Mouse (Mus musculus): Measurements from ENCODE around the gene Gzmk. TPM values are rescaled to one million over a fixed set of nuclear protein-coding genes. Genes with fewer than 3 reads are reported as not detected.
"Not testable (repeated sequence)": the region's sequence is repeated elsewhere in the genome, so short reads cannot be mapped to it uniquely, and the experiment has no call there.

The Gzmk gene
- total RNA-seq (2021), result under 1 TPM in 1 of 2 experiments, not detected in 1; 0.27 TPM

GRCm38 (mm10) chr13:113225811-113226210, at the start of gene Gzmk:
TSS of gene Gzmk (minus strand) at chr13:113225908.
- peak in 1 of 2 experiments; percentile 12 for DNase-seq (ENCODE audit: extremely low spot score in 1 of 2, low spot score in 1 of 2)

DNA sequence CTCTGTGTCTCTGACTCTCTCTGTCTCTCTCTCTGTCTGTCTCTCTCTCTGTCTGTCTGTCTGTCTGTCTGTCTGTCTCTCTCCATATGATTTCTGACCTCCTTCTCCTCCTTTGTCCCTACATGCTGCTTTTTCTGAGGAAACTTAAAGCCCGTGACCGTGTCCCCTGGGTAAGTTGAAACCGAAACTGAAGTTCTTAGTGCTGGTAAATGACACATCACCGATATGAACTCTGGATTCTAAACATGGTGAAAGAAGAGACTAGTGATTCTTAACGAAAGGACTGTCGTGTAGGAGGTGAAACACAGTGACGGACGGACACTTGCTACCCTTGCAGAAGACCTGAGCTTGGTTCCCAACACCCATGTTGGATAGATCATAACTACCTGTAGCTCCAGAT, 45.5 kb upstream of the Gzmk start:
- DNase-seq (ENCODE audit: extremely low spot score in 1 of 2, low spot score in 1 of 2), result no peak

DNA sequence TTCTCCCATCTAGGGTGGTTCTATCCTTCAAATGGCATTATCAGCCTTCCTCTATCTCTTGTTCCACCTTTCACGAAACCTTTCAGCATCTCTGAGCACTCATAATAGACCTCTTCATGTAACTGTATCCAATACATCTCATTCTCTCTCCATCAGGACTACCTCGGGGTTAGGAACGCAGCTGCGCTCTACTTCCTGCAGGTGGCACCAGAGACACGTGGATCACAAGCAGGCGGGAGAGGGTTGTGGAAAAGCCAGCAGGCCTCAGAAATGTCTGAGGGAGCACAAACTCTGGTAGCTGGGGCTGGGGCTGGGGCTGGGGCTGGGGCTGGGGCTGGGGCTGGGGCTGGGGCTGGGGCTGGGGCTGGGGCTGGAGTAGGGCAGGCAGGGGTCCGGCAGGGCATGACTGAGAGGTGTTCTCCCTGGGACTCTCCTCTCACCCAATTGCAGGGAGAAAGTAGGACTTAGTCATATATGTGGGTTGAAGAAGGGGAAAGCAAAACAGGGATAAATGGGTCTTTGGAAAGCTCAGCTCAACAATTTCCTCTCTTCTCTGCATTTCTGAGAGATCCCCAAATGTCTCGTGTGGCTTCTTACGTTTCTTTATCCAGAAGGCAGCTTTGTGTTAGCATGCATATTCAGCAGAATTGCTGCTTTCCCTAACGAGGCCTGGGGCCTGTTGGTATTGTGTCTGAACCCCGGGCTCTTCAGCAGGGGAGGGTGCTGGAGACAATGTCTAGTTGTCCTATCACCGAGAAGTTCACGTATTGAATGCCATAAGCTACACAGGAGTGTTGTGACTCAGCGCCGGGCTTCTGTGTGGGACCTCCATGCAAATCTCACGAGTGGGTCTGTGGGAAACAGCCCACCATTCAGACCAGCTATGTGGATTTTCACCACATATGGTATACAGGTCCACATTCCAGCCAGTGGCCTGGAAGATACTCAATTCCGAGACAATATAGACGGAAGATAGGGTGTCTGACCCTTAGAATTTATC, 44.4 kb upstream of the Gzmk start:
- peak; percentile 67 to 84 for DNase-seq (ENCODE audit: extremely low spot score in 1 of 2, low spot score in 1 of 2)

DNA sequence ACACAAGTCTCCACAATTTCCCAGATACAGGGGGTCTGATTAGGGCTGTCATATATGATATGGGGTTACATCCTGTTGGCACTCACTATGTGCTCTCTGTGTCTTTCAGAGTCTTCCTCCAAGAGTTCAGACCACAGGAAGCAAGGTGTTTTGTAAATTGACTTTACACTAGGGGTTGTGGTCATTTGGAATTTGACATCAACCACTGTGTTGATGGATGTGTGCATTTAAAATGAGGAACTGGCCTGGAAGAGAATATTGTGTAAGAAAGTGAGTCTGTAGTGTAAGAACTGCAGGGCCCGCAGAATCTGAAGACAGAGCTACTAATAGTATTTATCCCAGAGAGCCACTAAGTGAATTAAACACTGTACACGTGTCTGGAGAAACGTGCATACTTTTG, 41.5 kb upstream of the Gzmk start:
- DNase-seq (ENCODE audit: extremely low spot score in 1 of 2, low spot score in 1 of 2), result no peak

GRCm38 (mm10) chr13:113266495-113266951, 40.8 kb upstream of the Gzmk start:
- DNase-seq (ENCODE audit: extremely low spot score in 1 of 2, low spot score in 1 of 2), result peak; percentile 59 to 91

GRCm38 (mm10) chr13:113265257-113265656, 39.5 kb upstream of the Gzmk start:
- DNase-seq (ENCODE audit: extremely low spot score in 1 of 2, low spot score in 1 of 2), result peak; percentile 15 to 77

- DNase-seq (ENCODE audit: extremely low spot score in 1 of 2, low spot score in 1 of 2), result no peak
Measured at GRCm38 (mm10) chr13:113262822-113263221, 37.1 kb upstream of the Gzmk start.

GRCm38 (mm10) chr13:113259237-113259636, 33.5 kb upstream of the Gzmk start:
- no peak for DNase-seq (ENCODE audit: extremely low spot score in 1 of 2, low spot score in 1 of 2)

DNA sequence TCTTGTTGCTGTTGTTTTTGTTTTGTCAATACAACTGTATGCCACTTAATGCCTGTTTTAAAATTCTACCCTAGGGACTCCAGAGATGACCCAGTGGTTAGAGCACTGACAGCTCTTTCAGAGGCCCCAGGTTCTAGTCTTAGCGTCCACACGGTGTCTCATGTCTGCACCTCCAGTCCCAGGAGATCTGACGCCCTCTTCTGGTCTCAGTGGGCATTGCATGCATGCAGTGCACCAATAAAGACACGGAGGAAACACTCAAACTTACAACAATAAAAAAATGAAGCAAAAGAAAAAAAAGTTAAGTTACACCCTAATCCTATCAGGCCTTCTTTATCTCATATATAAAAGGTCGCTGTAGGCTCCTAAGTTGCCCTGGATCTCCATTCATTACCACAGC, 31.5 kb upstream of the Gzmk start:
- DNase-seq (ENCODE audit: extremely low spot score in 1 of 2, low spot score in 1 of 2), result no peak

DNA sequence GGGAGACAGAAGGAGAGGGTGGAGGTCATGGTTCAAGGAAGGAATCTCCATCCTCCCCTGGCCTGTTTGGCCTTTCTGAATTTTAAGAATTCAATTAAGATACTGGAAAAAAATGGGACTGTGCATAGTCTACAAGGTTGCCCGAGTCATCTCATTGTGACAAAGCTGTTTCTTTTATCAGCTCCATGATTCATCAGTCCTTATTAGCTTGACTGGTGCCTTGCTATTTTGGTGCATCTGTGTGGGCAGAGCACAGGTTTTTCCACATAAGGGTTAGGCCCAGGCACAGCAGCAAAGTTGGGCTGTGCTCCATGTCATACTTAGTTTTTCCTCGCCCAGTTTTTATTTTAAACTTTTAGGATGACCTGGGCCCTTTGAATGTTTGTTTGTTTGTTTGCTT, 31.1 kb upstream of the Gzmk start:
- no peak for DNase-seq (ENCODE audit: extremely low spot score in 1 of 2, low spot score in 1 of 2)

DNA sequence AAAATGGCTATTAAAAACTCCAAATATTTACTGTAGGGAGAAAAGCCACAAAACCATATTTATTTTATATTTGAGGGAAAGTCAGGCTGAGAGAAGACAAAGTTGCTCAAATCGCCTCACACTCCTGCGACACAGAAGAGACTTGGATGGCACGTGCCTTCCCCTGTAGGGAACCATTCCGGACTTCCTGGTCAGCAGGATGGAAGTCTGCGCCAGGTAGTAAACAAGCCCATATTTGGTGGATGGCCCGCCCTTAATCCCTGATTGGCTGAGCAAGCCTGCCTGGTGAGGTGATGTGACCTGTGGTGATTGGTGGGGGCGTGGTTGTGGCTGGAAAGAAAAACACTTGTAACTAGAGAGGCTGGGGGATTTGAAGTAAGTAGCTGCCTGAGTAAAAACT, 26.9 kb upstream of the Gzmk start:
- DNase-seq (ENCODE audit: extremely low spot score in 1 of 2, low spot score in 1 of 2), result not testable (repeated sequence)

GRCm38 (mm10) chr13:113245025-113245424, 19.3 kb upstream of the Gzmk start:
- no peak for DNase-seq (ENCODE audit: extremely low spot score in 1 of 2, low spot score in 1 of 2)

- DNase-seq (ENCODE audit: extremely low spot score in 1 of 2, low spot score in 1 of 2), result no peak
Measured at GRCm38 (mm10) chr13:113242129-113242528, 16.4 kb upstream of the Gzmk start.

DNA sequence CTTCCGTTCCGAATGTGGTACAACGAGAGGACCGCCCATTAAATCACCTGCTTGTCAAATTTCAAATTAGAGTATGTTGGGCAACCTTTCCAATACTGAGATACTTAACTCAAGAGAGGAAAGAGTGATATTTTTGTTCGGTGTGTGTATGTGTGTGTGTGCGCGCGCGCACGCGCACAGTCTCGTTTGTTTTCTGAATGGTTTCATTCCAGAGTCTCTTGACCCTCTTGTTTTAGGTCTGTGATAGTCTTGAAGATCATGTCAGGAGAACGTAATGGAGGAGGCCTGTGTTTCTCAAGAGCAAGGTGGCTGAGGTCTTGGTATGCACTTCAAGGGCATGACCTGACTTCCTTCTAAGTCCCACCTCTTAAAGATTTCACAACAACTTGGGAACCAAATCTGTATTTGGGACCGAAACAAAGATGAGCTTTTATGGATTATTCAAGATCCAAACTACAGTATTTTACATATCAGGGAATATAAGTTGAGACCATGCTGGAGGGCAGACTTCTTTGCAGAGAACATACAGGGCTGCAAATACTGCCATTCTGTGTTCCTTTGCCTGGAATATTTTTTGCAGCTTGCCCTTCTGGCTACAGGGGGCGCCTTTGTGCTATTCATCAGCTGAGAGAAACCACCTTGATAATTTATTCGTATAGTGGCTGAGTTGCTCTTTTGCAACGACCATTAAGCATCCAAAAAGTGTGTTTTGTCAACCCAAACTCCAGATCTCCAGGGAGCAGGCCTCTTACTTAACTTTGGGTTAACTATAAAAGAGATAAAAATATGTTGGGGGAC, 2.2 kb upstream of the Gzmk start:
- DNase-seq (ENCODE audit: extremely low spot score in 1 of 2, low spot score in 1 of 2), result peak in 1 of 2 experiments; percentile 20

DNA sequence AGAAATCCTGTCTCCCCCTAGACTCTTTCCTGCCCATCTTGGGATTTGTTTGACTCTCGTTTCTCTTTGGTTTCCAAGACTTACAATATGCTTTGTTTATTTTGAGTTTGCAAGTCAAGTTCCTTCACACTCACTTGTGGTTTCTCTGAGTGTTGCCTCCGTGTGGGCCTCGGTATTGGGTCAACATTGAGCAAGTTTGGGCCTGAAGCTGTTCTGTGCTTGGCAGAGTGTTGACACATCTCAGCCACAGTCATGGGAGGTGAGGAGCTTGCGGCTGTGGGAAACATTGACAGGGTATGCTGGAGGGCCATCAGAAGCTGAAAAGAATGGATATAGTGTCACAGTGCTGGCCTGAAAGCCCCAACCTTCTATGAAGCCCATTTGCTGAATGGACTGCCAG, 1.4 kb upstream of the Gzmk start:
- no peak for DNase-seq (ENCODE audit: extremely low spot score in 1 of 2, low spot score in 1 of 2)

DNA sequence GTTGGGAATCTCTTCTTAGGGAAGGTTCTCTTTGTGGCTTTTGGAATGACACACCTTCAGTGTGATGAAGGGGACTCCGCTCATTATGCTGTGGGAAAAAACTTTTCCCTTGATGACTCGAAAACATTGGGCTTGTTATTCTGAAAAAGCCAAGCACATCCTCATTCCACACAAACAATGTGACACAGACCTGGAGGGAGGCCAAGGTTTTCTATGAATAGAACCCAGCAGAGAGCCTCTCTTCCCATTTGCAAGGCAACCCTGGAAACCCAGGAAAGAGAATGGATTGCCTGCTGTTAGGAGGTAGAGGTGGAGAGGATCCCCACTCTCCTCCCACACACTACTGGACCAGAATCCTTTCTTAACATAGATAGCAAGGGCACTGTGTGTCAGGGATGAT, 1.6 kb downstream of the Gzmk start:
- DNase-seq (ENCODE audit: extremely low spot score in 1 of 2, low spot score in 1 of 2), result peak; percentile 9 to 40

DNA sequence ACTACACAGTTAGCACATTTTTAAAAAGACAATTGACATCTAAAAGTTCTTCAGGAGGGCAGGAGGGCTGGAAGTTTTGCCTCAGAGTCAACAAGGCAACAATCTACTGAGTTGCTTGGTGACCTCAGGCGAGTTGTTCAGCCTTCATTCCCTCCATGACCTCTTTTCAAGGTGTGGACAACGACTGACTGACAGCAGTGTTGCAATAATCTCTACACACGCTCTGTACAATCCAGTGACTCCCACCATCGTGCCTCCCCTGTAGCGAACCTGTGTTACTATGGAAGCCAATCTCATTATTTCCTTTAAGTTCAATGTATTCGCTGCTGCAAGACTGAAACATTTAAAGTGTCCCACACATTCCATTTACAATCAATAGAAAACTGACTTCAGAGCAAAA, 3.9 kb downstream of the Gzmk start:
- DNase-seq (ENCODE audit: extremely low spot score in 1 of 2, low spot score in 1 of 2), result no peak

GRCm38 (mm10) chr13:113213865-113214264, 11.8 kb downstream of the Gzmk start:
- DNase-seq (ENCODE audit: extremely low spot score in 1 of 2, low spot score in 1 of 2), result no peak

DNA sequence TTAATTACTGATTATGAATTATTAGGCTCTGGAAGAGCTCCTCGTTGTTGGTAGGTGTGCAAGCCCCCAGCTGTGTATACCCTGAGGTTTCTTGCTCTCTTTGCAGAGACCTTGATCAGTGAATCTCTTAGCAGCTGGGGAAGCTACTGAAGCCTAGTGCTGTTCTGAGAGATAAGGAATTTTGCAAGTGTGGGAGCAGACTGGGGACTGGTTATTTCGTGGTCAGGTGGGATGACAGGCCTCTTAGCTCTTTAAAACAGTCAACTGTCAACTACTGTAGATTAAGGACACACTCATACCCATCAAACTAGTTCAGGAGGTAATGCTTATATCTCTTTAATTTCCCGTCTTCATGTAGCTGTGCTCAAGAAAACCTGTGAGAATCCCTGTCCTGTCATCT, 13.3 kb downstream of the Gzmk start:
- DNase-seq (ENCODE audit: extremely low spot score in 1 of 2, low spot score in 1 of 2), result no peak

DNA sequence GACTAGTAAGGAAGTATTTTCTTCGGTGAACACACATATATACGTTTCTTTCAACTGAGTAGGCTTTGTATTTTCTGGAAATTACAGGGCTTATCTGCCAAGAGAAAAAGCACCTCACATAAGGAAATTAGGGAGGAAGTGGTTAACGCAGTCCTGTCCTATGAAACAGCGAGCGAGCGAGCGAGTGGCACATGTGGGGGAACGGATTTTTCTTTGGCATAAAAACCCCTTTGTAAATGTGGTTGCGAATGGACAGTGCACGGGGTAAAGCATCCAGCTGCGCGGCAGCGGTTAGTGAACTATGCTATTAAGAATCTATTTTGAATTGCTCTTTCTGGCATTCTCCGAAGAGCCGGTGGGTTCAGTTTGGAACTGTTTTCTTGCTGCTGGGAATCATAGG, 14.4 kb downstream of the Gzmk start:
- no peak for DNase-seq (ENCODE audit: extremely low spot score in 1 of 2, low spot score in 1 of 2)

GRCm38 (mm10) chr13:113209624-113210023, 16.1 kb downstream of the Gzmk start, which contains the start of gene Esm1:
TSS of gene Esm1 (plus strand) at chr13:113209659.
- no peak for DNase-seq (ENCODE audit: extremely low spot score in 1 of 2, low spot score in 1 of 2)
